Comparison of ENCODE assay signal across 8 mouse cellular contexts in the genomic region with DNA sequence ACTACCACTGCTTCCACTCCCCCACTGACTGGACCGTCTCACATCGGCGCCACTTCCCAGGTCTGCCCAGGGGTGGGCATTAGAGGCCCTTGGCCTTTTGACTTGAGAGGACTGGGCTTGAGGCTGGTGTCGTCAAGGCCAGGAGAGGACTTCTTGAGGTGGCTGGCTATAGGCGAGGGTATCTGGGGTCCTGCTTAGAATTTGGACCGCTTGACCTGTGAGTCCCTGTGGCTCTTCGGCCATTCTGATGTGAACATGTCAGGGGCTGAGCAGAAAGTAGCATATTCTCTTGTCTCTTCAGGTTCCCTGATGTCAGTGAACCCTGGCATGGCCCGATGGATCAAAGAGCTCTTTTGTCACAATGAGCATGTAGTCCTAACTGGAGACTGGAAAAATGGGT.
DNase-seq lines count a peak whose midpoint lies in the region; ATAC-seq lines count a peak whose summit lies in the region.
"Not testable (repeated sequence)": the region's sequence is repeated elsewhere in the genome, so short reads cannot be mapped to it uniquely, and the experiment has no call there.

No protein-coding gene starts in this region.

- H3K27me3 ChIP-seq in heart, embryonic 13.5 days (replicated peaks); limb, embryonic 15.5 days: not testable (repeated sequence)

- WGBS in heart, embryonic 13.5 days = 78% methylated on average over 5 of the region's 8 CpGs
- 91% methylated on average over 8 of the region's 8 CpGs for WGBS in limb, embryonic 15.5 days

- peak; percentile 28 for DNase-seq in CD4-positive helper T cell, adult 2 months (ENCODE audit: low read depth, low spot score)
- DNase-seq in cerebellum, adult 18-20 months = peak; percentile 63 to 79
- peak; percentile 84 to 86 for DNase-seq in frontal cortex, postnatal 14 days (ENCODE audit: low spot score in 2 of 2)
- peak; percentile 87 to 88 for DNase-seq in layer of hippocampus, adult 18-20 months (ENCODE audit: low spot score in 2 of 2)
- DNase-seq in ovary, adult 18-20 months (ENCODE audit: low spot score) = peak; percentile 86
- peak; percentile 91 for DNase-seq in testis, postnatal 10 days (ENCODE audit: low spot score)

- H3K36me3 ChIP-seq in heart, embryonic 13.5 days = peaks cover 14% of the 10 kb centered on the region
- not testable (repeated sequence) for H3K36me3 ChIP-seq in limb, embryonic 15.5 days

- H3K9me3 ChIP-seq in heart, embryonic 13.5 days = peaks cover 23% of the 10 kb centered on the region
- peaks cover 20% of the 10 kb centered on the region for H3K9me3 ChIP-seq in limb, embryonic 15.5 days

- H3K4me2 ChIP-seq in heart, embryonic 13.5 days; limb, embryonic 15.5 days: not testable (repeated sequence)

- H3K4me1 ChIP-seq in heart, embryonic 13.5 days; limb, embryonic 15.5 days: not testable (repeated sequence)

- H3K9ac ChIP-seq in heart, embryonic 13.5 days; limb, embryonic 15.5 days: not testable (repeated sequence)

- not testable (repeated sequence) for H3K4me3 ChIP-seq in heart, embryonic 13.5 days; limb, embryonic 15.5 days

- 0 out of 2 replicates have a peak, but pooled peaks have one; percentile 3 for ATAC-seq in heart, embryonic 13.5 days (ENCODE audit: extremely low read depth, insufficient number of reproducible peaks, low FRiP score, low TSS enrichment)
- 0 out of 2 replicates have a peak, but pooled peaks have one; percentile 5 for ATAC-seq in limb, embryonic 15.5 days (ENCODE audit: insufficient number of reproducible peaks, low FRiP score, low TSS enrichment, low read depth)

- not testable (repeated sequence) for H3K27ac ChIP-seq in heart, embryonic 13.5 days (replicated peaks); limb, embryonic 15.5 days

Comparison
In these comparisons a context has a peak if more than half of its experiments do, and no peak if none do; other contexts are left out.
1. DNase-seq: peak in every context shown above with its lines; median percentile 91 in testis, postnatal 10 days; 88 in layer of hippocampus, adult 18-20 months; 86 in ovary, adult 18-20 months; 85 in frontal cortex, postnatal 14 days; 71 in cerebellum, adult 18-20 months; 28 in CD4-positive helper T cell, adult 2 months.